Mouse (Mus musculus): ENCODE measurements around the gene Cetn4. TPM values are rescaled to one million over a fixed set of nuclear protein-coding genes. Genes with fewer than 3 reads are reported as not detected.

Gene Cetn4
- polyA plus RNA-seq, 1 experiment from 2014 or later, result 1.3 TPM

GRCm38 (mm10) chr3:37313371-37313770, 863 bp upstream of the Cetn4 start:
- Histone ChIP-seq H3K4me2 (ENCODE audit: low read depth, low read length) (peak overlapping the region; percentile 97), H3K9ac (replicated peaks) (0 out of 2 replicates have a peak overlapping the region, but pooled peaks have one; percentile 91), H3K36me3 (replicated peaks; ENCODE audit: insufficient read depth, low read length) (no peaks in the 10 kb centered on the region), H3K27ac (ENCODE audit: low read depth) (peak overlapping the region; percentile 24; the same call in 1 of the 2 replicates), H3K4me3 (ENCODE audit: low read depth, low read length) (peak overlapping the region; percentile 95; the same call in 1 of the 2 replicates), H3K27me3 (ENCODE audit: insufficient read depth, low read length) (no peaks in the 10 kb centered on the region), H3K4me1 (ENCODE audit: insufficient read depth) (peaks cover 4% of the 10 kb centered on the region; the same call in 1 of the 2 replicates), H3K9me3 (ENCODE audit: low read length) (no peaks in the 10 kb centered on the region)
- no peak for DNase-seq
- ATAC-seq, result no peak
- TF ChIP-seq EP300 (IDR thresholded peaks at IDR 0.05; ENCODE audit: low read depth) (no peak), CTCF (IDR thresholded peaks at IDR 0.05; ENCODE audit: low read depth) (no peak)
- 28% methylated on average over 1 of the region's 1 CpGs for WGBS (ENCODE audit: insufficient replicate concordance)

- peak; percentile 46 for ATAC-seq
- Histone ChIP-seq H3K9me3 (ENCODE audit: low read length) (no peaks in the 10 kb centered on the region), H3K4me2 (ENCODE audit: low read depth, low read length) (peak overlapping the region; percentile 97), H3K4me1 (ENCODE audit: insufficient read depth) (peaks cover 4% of the 10 kb centered on the region; the same call in 1 of the 2 replicates), H3K9ac (replicated peaks) (peak overlapping the region; percentile 91), H3K4me3 (ENCODE audit: low read depth, low read length) (peak overlapping the region; percentile 95), H3K36me3 (replicated peaks; ENCODE audit: insufficient read depth, low read length) (no peaks in the 10 kb centered on the region), H3K27me3 (ENCODE audit: insufficient read depth, low read length) (no peaks in the 10 kb centered on the region), H3K27ac (ENCODE audit: low read depth) (no peak overlapping the region)
- WGBS (ENCODE audit: insufficient replicate concordance), result 2% methylated on average over 10 of the region's 10 CpGs
- DNase-seq, result no peak
- no peak for TF ChIP-seq EP300 (IDR thresholded peaks at IDR 0.05; ENCODE audit: low read depth)
These were observed 575 bp downstream of the Cetn4 start for GRCm38 (mm10) chr3:37311897-37312369.

GRCm38 (mm10) chr3:37303392-37304139, 8.9 kb downstream of the Cetn4 start:
- no peaks in the 10 kb centered on the region for H3K36me3 ChIP-seq (replicated peaks; ENCODE audit: insufficient read depth, low read length)
- 0 out of 2 replicates have a peak overlapping the region, but pooled peaks have one; percentile 32 for H3K27ac ChIP-seq (ENCODE audit: low read depth)
- ATAC-seq (peak; percentile 47), DNase-seq (no peak)
- H3K4me1 ChIP-seq (ENCODE audit: insufficient read depth), result no peaks in the 10 kb centered on the region; the same call in 1 of the 2 replicates
- no peaks in the 10 kb centered on the region for H3K27me3 ChIP-seq (ENCODE audit: insufficient read depth, low read length)
- 46% methylated on average over 8 of the region's 8 CpGs for WGBS (ENCODE audit: insufficient replicate concordance)
- TF ChIP-seq CTCF (IDR thresholded peaks at IDR 0.05; ENCODE audit: low read depth) (no peak), EP300 (IDR thresholded peaks at IDR 0.05; ENCODE audit: low read depth) (peak; percentile 84)
- no peak overlapping the region for H3K4me2 ChIP-seq (ENCODE audit: low read depth, low read length)
- no peak overlapping the region for H3K4me3 ChIP-seq (ENCODE audit: low read depth, low read length)
- no peaks in the 10 kb centered on the region for H3K9me3 ChIP-seq (ENCODE audit: low read length)
- no peak overlapping the region for H3K9ac ChIP-seq (replicated peaks)

GRCm38 (mm10) chr3:37302685-37303084, 9.8 kb downstream of the Cetn4 start:
- H3K9me3 ChIP-seq (ENCODE audit: low read length), result no peaks in the 10 kb centered on the region
- no peaks in the 10 kb centered on the region; the same call in 1 of the 2 replicates for H3K4me1 ChIP-seq (ENCODE audit: insufficient read depth)
- DNase-seq (peak; percentile 72), ATAC-seq (no peak)
- H3K27me3 ChIP-seq (ENCODE audit: insufficient read depth, low read length), result no peaks in the 10 kb centered on the region
- H3K4me3 ChIP-seq (ENCODE audit: low read depth, low read length), result no peak overlapping the region
- TF ChIP-seq EP300 (IDR thresholded peaks at IDR 0.05; ENCODE audit: low read depth) (no peak), CTCF (IDR thresholded peaks at IDR 0.05; ENCODE audit: low read depth) (peak; percentile 86)
- no peak overlapping the region for H3K4me2 ChIP-seq (ENCODE audit: low read depth, low read length)
- no peak overlapping the region for H3K27ac ChIP-seq (ENCODE audit: low read depth)
- 35% methylated on average over 12 of the region's 12 CpGs for WGBS (ENCODE audit: insufficient replicate concordance)
- no peak overlapping the region for H3K9ac ChIP-seq (replicated peaks)
- no peaks in the 10 kb centered on the region for H3K36me3 ChIP-seq (replicated peaks; ENCODE audit: insufficient read depth, low read length)

- H3K9ac ChIP-seq (replicated peaks), result no peak overlapping the region
- DNase-seq, result no peak
- no peak overlapping the region for H3K4me3 ChIP-seq (ENCODE audit: low read depth, low read length)
- no peaks in the 10 kb centered on the region for H3K9me3 ChIP-seq (ENCODE audit: low read length)
- ATAC-seq, result no peak
- TF ChIP-seq EP300 (IDR thresholded peaks at IDR 0.05; ENCODE audit: low read depth) (no peak), CTCF (IDR thresholded peaks at IDR 0.05; ENCODE audit: low read depth) (no peak)
- no peak overlapping the region for H3K4me2 ChIP-seq (ENCODE audit: low read depth, low read length)
- H3K36me3 ChIP-seq (replicated peaks; ENCODE audit: insufficient read depth, low read length), result no peaks in the 10 kb centered on the region
- H3K27me3 ChIP-seq (ENCODE audit: insufficient read depth, low read length), result no peaks in the 10 kb centered on the region
- WGBS (ENCODE audit: insufficient replicate concordance), result 78% methylated on average over 3 of the region's 3 CpGs
- no peaks in the 10 kb centered on the region; the same call in 1 of the 2 replicates for H3K4me1 ChIP-seq (ENCODE audit: insufficient read depth)
- no peak overlapping the region for H3K27ac ChIP-seq (ENCODE audit: low read depth)
These were observed 13.0 kb downstream of the Cetn4 start for GRCm38 (mm10) chr3:37299470-37299869.

GRCm38 (mm10) chr3:37292654-37293053, 19.9 kb downstream of the Cetn4 start:
- Histone ChIP-seq H3K27ac (ENCODE audit: low read depth) (no peak overlapping the region), H3K4me2 (ENCODE audit: low read depth, low read length) (no peak overlapping the region), H3K9ac (replicated peaks) (no peak overlapping the region), H3K9me3 (ENCODE audit: low read length) (no peaks in the 10 kb centered on the region), H3K4me3 (ENCODE audit: low read depth, low read length) (no peak overlapping the region), H3K4me1 (ENCODE audit: insufficient read depth) (no peaks in the 10 kb centered on the region), H3K27me3 (ENCODE audit: insufficient read depth, low read length) (no peaks in the 10 kb centered on the region), H3K36me3 (replicated peaks; ENCODE audit: insufficient read depth, low read length) (no peaks in the 10 kb centered on the region)
- ATAC-seq (no peak), DNase-seq (no peak)
- TF ChIP-seq CTCF (IDR thresholded peaks at IDR 0.05; ENCODE audit: low read depth) (no peak), EP300 (IDR thresholded peaks at IDR 0.05; ENCODE audit: low read depth) (no peak)
- WGBS (ENCODE audit: insufficient replicate concordance), result 54% methylated on average over 2 of the region's 2 CpGs
